Mouse (Mus musculus): ENCODE results near the gene Olfr1225.
"Not testable (repeated sequence)": the region's sequence is repeated elsewhere in the genome, so short reads cannot be mapped to it uniquely, and the experiment has no call there.

Gene Olfr1225

GRCm38 (mm10) chr2:89174569-89174968 lies at the start of gene Olfr1225:
TSS of gene Olfr1225 (minus strand) at chr2:89174669.
- DNase-seq (ENCODE audit: low spot score): no peak

GRCm38 (mm10) chr2:89199948-89200347 lies 25.5 kb upstream of the Olfr1225 start, which contains the start of gene Olfr1226:
TSS of gene Olfr1226 (minus strand) at chr2:89200048.
- no peak for DNase-seq (ENCODE audit: low spot score)

GRCm38 (mm10) chr2:89196325-89196982 lies 22.0 kb upstream of the Olfr1225 start:
- no peak for DNase-seq (ENCODE audit: low spot score)

GRCm38 (mm10) chr2:89164711-89165110 lies 9.8 kb downstream of the Olfr1225 start:
- DNase-seq (ENCODE audit: low spot score): not testable (repeated sequence)

GRCm38 (mm10) chr2:89163991-89164390 lies 10.5 kb downstream of the Olfr1225 start, which contains the start of gene Olfr1224-ps1:
TSS of gene Olfr1224-ps1 (minus strand) at chr2:89164091.
- DNase-seq (ENCODE audit: low spot score): not testable (repeated sequence)

GRCm38 (mm10) chr2:89151460-89151859 lies 23.0 kb downstream of the Olfr1225 start, which contains the start of gene Olfr1223:
TSS of gene Olfr1223 (minus strand) at chr2:89151560.
- DNase-seq (ENCODE audit: low spot score): no peak

- DNase-seq (ENCODE audit: low spot score): no peak
Observed at GRCm38 (mm10) chr2:89132954-89133353, 41.5 kb downstream of the Olfr1225 start, which contains the start of gene Olfr1222. TSS of gene Olfr1222 (minus strand) at chr2:89133054.

Data from ovary, postnatal 14 days (tissue).